Mouse (Mus musculus): ENCODE results near the gene Zic1. TPM values are rescaled to one million over a fixed set of nuclear protein-coding genes. Genes with fewer than 3 reads are reported as not detected.

Gene Zic1
- polyA plus RNA-seq, 1 experiment from 2014 or later, result 6.5 TPM

- DNase-seq (ENCODE audit: low spot score), result peak; percentile 66
- no peaks in the 10 kb centered on the region for H3K9me3 ChIP-seq (replicated peaks)
- H3K4me3 ChIP-seq, result peak overlapping the region; percentile 75
- peak overlapping the region; percentile 98 for H3K27ac ChIP-seq (replicated peaks)
- H3K27me3 ChIP-seq (ENCODE audit: low read depth, poor library complexity, severe bottlenecking), result peaks cover 100% of the 10 kb centered on the region
- WGBS, result 1% methylated on average over 24 of the region's 24 CpGs
- H3K4me1 ChIP-seq, result peaks cover 90% of the 10 kb centered on the region
- H3K36me3 ChIP-seq, result no peaks in the 10 kb centered on the region
Observed at GRCm38 (mm10) chr9:91382471-91383255, 17.1 kb upstream of the Zic1 start.

GRCm38 (mm10) chr9:91382111-91382379 is 16.4 kb upstream of the Zic1 start:
- peaks cover 90% of the 10 kb centered on the region for H3K4me1 ChIP-seq

GRCm38 (mm10) chr9:91381284-91382110 is 15.9 kb upstream of the Zic1 start:
- H3K4me1 ChIP-seq, result peaks cover 90% of the 10 kb centered on the region
- peaks cover 100% of the 10 kb centered on the region for H3K27me3 ChIP-seq (ENCODE audit: low read depth, poor library complexity, severe bottlenecking)
- DNase-seq (ENCODE audit: low spot score), result peak; percentile 81
- H3K4me3 ChIP-seq, result peak overlapping the region; percentile 75
- no peaks in the 10 kb centered on the region for H3K9me3 ChIP-seq (replicated peaks)
- H3K27ac ChIP-seq (replicated peaks), result peak overlapping the region; percentile 98
- H3K36me3 ChIP-seq, result no peaks in the 10 kb centered on the region
- under 1% methylated on average over 71 of the region's 76 CpGs for WGBS

More at GRCm38 (mm10) chr9:91382111-91382379, 16.4 kb upstream of the Zic1 start:
- H3K9me3 ChIP-seq (replicated peaks), result no peaks in the 10 kb centered on the region
- 0% methylated on average over 2 of the region's 2 CpGs for WGBS
- H3K4me3 ChIP-seq, result peak overlapping the region; percentile 75
- peaks cover 100% of the 10 kb centered on the region for H3K27me3 ChIP-seq (ENCODE audit: low read depth, poor library complexity, severe bottlenecking)
- peak overlapping the region; percentile 98 for H3K27ac ChIP-seq (replicated peaks)
- no peaks in the 10 kb centered on the region for H3K36me3 ChIP-seq
- DNase-seq (ENCODE audit: low spot score), result no peak

- peak overlapping the region; percentile 98 for H3K27ac ChIP-seq (replicated peaks)
- peak overlapping the region; percentile 75 for H3K4me3 ChIP-seq
- DNase-seq (ENCODE audit: low spot score), result peak; percentile 64
- H3K27me3 ChIP-seq (ENCODE audit: low read depth, poor library complexity, severe bottlenecking), result peaks cover 100% of the 10 kb centered on the region
- H3K36me3 ChIP-seq, result no peaks in the 10 kb centered on the region
- WGBS, result 1% methylated on average over 9 of the region's 9 CpGs
- no peaks in the 10 kb centered on the region for H3K9me3 ChIP-seq (replicated peaks)
- H3K4me1 ChIP-seq, result peaks cover 84% of the 10 kb centered on the region
Observed at GRCm38 (mm10) chr9:91380458-91380914, 14.9 kb upstream of the Zic1 start.

GRCm38 (mm10) chr9:91379781-91380457 is 14.3 kb upstream of the Zic1 start:
- no peak for DNase-seq (ENCODE audit: low spot score)
- under 1% methylated on average over 10 of the region's 10 CpGs for WGBS
- H3K4me1 ChIP-seq, result peaks cover 80% of the 10 kb centered on the region

GRCm38 (mm10) chr9:91379300-91379635 is 13.7 kb upstream of the Zic1 start:
- under 1% methylated on average over 8 of the region's 8 CpGs for WGBS
- Histone ChIP-seq H3K27me3 (ENCODE audit: low read depth, poor library complexity, severe bottlenecking) (peaks cover 100% of the 10 kb centered on the region), H3K36me3 (no peaks in the 10 kb centered on the region), H3K4me1 (peaks cover 80% of the 10 kb centered on the region), H3K27ac (replicated peaks) (peak overlapping the region; percentile 98), H3K4me3 (peak overlapping the region; percentile 75), H3K9me3 (replicated peaks) (no peaks in the 10 kb centered on the region)
- no peak for DNase-seq (ENCODE audit: low spot score)

More at GRCm38 (mm10) chr9:91379781-91380457, 14.3 kb upstream of the Zic1 start:
- Histone ChIP-seq H3K27me3 (ENCODE audit: low read depth, poor library complexity, severe bottlenecking) (peaks cover 100% of the 10 kb centered on the region), H3K4me3 (peak overlapping the region; percentile 75), H3K9me3 (replicated peaks) (no peaks in the 10 kb centered on the region), H3K27ac (replicated peaks) (peak overlapping the region; percentile 98), H3K36me3 (no peaks in the 10 kb centered on the region)

- peak overlapping the region; percentile 75 for H3K4me3 ChIP-seq
- peak; percentile 71 for DNase-seq (ENCODE audit: low spot score)
- peaks cover 75% of the 10 kb centered on the region for H3K4me1 ChIP-seq
- H3K27me3 ChIP-seq (ENCODE audit: low read depth, poor library complexity, severe bottlenecking), result peaks cover 100% of the 10 kb centered on the region
- no peaks in the 10 kb centered on the region for H3K9me3 ChIP-seq (replicated peaks)
- H3K36me3 ChIP-seq, result no peaks in the 10 kb centered on the region
- H3K27ac ChIP-seq (replicated peaks), result peak overlapping the region; percentile 98
- WGBS, result under 1% methylated on average over 48 of the region's 48 CpGs
Observed at GRCm38 (mm10) chr9:91378411-91379299, 13.0 kb upstream of the Zic1 start.

- peak; percentile 79 for DNase-seq (ENCODE audit: low spot score)
- peaks cover 71% of the 10 kb centered on the region for H3K4me1 ChIP-seq
- no peaks in the 10 kb centered on the region for H3K36me3 ChIP-seq
- H3K9me3 ChIP-seq (replicated peaks), result no peaks in the 10 kb centered on the region
- WGBS, result 1% methylated on average over 16 of the region's 16 CpGs
- H3K27me3 ChIP-seq (ENCODE audit: low read depth, poor library complexity, severe bottlenecking), result peaks cover 100% of the 10 kb centered on the region
- peak overlapping the region; percentile 75 for H3K4me3 ChIP-seq
- peak overlapping the region; percentile 98 for H3K27ac ChIP-seq (replicated peaks)
Observed at GRCm38 (mm10) chr9:91377873-91378150, 12.2 kb upstream of the Zic1 start.

GRCm38 (mm10) chr9:91377036-91377872 is 11.6 kb upstream of the Zic1 start:
- H3K36me3 ChIP-seq, result no peaks in the 10 kb centered on the region
- H3K4me3 ChIP-seq, result peak overlapping the region; percentile 75
- no peaks in the 10 kb centered on the region for H3K9me3 ChIP-seq (replicated peaks)
- peak overlapping the region; percentile 98 for H3K27ac ChIP-seq (replicated peaks)
- DNase-seq (ENCODE audit: low spot score), result peak; percentile 68
- peaks cover 100% of the 10 kb centered on the region for H3K27me3 ChIP-seq (ENCODE audit: low read depth, poor library complexity, severe bottlenecking)
- peaks cover 67% of the 10 kb centered on the region for H3K4me1 ChIP-seq
- WGBS, result 1% methylated on average over 14 of the region's 14 CpGs

- no peak overlapping the region for H3K4me3 ChIP-seq
- peaks cover 100% of the 10 kb centered on the region for H3K27me3 ChIP-seq (ENCODE audit: low read depth, poor library complexity, severe bottlenecking)
- peak; percentile 13 for DNase-seq (ENCODE audit: low spot score)
- H3K4me1 ChIP-seq, result peaks cover 67% of the 10 kb centered on the region
- H3K36me3 ChIP-seq, result no peaks in the 10 kb centered on the region
- no peaks in the 10 kb centered on the region for H3K9me3 ChIP-seq (replicated peaks)
- WGBS, result 4% methylated on average over 4 of the region's 4 CpGs
- H3K27ac ChIP-seq (replicated peaks), result no peak overlapping the region
Observed at GRCm38 (mm10) chr9:91374665-91375064, 9.1 kb upstream of the Zic1 start.

- H3K4me1 ChIP-seq, result peaks cover 68% of the 10 kb centered on the region
- H3K9me3 ChIP-seq (replicated peaks), result no peaks in the 10 kb centered on the region
- H3K27ac ChIP-seq (replicated peaks), result no peak overlapping the region
- DNase-seq (ENCODE audit: low spot score), result peak; percentile 12
- no peak overlapping the region for H3K4me3 ChIP-seq
- H3K36me3 ChIP-seq, result no peaks in the 10 kb centered on the region
- WGBS, result 19% methylated on average over 3 of the region's 3 CpGs
- H3K27me3 ChIP-seq (ENCODE audit: low read depth, poor library complexity, severe bottlenecking), result peaks cover 100% of the 10 kb centered on the region
Observed at GRCm38 (mm10) chr9:91373811-91374575, 8.4 kb upstream of the Zic1 start.

Measured in midbrain, embryonic 10.5 days (tissue).